Mouse (Mus musculus) heart, postnatal 25 days (tissue): ENCODE measurements around the gene Mcm5. TPM values are rescaled to one million over a fixed set of nuclear protein-coding genes. Genes with fewer than 3 reads are reported as not detected.

Source experiments
- DNase-seq: peaks from one replicate; pipeline ENCODE4 v3.0.0; 2022; ENCODE audit warnings: low spot score
- intact Hi-C: fragments of 180-260 bp; cut with DNase I; formaldehyde crosslinking; loops from one replicate; pipeline ENCODE4 v1.15.1; 2025
- total RNA-seq, 2 experiments: library from RNA; stranded (reverse); gene quantifications; 2 replicates each; pipeline ENCODE4 v1.2.3; 2021

The Mcm5 gene
- total RNA-seq = 1 to 10 TPM; 4.3 to 4.4 TPM

GRCm38 (mm10) chr8:75109236-75109967 is at the start of gene Mcm5:
TSS of gene Mcm5 (plus strand) at chr8:75109569.
- peak; percentile 98 for DNase-seq
- intact Hi-C loops = loop anchor here (2.0 to 5.0 kb wide), 2 partner anchors 15 to 117 kb away; partner anchors contain the start of gene Hmgxb4

- intact Hi-C loops = no loop called here
- no peak for DNase-seq
Measured at GRCm38 (mm10) chr8:75060022-75060421, 49.3 kb upstream of the Mcm5 start.

- no peak for DNase-seq
- intact Hi-C loops = no loop called here
Measured at GRCm38 (mm10) chr8:75060815-75061214, 48.6 kb upstream of the Mcm5 start.

GRCm38 (mm10) chr8:75063290-75063689 is 46.1 kb upstream of the Mcm5 start:
- intact Hi-C loops = no loop called here
- peak; percentile 39 for DNase-seq

GRCm38 (mm10) chr8:75064790-75065189 is 44.6 kb upstream of the Mcm5 start:
- intact Hi-C loops = no loop called here
- no peak for DNase-seq

- intact Hi-C loops = no loop called here
Measured at GRCm38 (mm10) chr8:75067287-75067686, 42.1 kb upstream of the Mcm5 start.

GRCm38 (mm10) chr8:75070297-75070696 is 39.1 kb upstream of the Mcm5 start:
- intact Hi-C loops = loop anchor here (2.0 to 5.0 kb wide), 2 partner anchors 147 to 202 kb away; no protein-coding TSS in a partner anchor
- no peak for DNase-seq

More at GRCm38 (mm10) chr8:75067287-75067686, 42.1 kb upstream of the Mcm5 start:
- DNase-seq = no peak

GRCm38 (mm10) chr8:75071627-75072346 is 37.6 kb upstream of the Mcm5 start:
- DNase-seq = peak; percentile 56
- intact Hi-C loops = loop anchor here (1.0 to 5.0 kb wide), 3 partner anchors 37 to 201 kb away; no protein-coding TSS in a partner anchor

GRCm38 (mm10) chr8:75074876-75075275 is 34.5 kb upstream of the Mcm5 start:
- no peak for DNase-seq
- intact Hi-C loops = loop anchor here (5.0 kb wide), 1 partner anchor 197 kb away; no protein-coding TSS in a partner anchor

- DNase-seq = no peak
- intact Hi-C loops = loop anchor here (2.0 kb wide), 1 partner anchor 17 kb away; no protein-coding TSS in a partner anchor
Measured at GRCm38 (mm10) chr8:75078215-75078614, 31.2 kb upstream of the Mcm5 start.

GRCm38 (mm10) chr8:75078851-75079250 is 30.5 kb upstream of the Mcm5 start:
- DNase-seq = no peak
- intact Hi-C loops = loop anchor here (2.0 kb wide), 1 partner anchor 16 kb away; no protein-coding TSS in a partner anchor

- intact Hi-C loops = no loop called here
- no peak for DNase-seq
Measured at GRCm38 (mm10) chr8:75081364-75082040, 27.9 kb upstream of the Mcm5 start.

- DNase-seq = no peak
- intact Hi-C loops = no loop called here
Measured at GRCm38 (mm10) chr8:75082181-75082805, 27.1 kb upstream of the Mcm5 start.

GRCm38 (mm10) chr8:75083846-75084245 is 25.5 kb upstream of the Mcm5 start:
- intact Hi-C loops = no loop called here
- DNase-seq = peak; percentile 88

GRCm38 (mm10) chr8:75084382-75085064 is 24.8 kb upstream of the Mcm5 start:
- intact Hi-C loops = no loop called here
- no peak for DNase-seq

- intact Hi-C loops = no loop called here
- DNase-seq = no peak
Measured at GRCm38 (mm10) chr8:75086002-75086401, 23.4 kb upstream of the Mcm5 start.

- intact Hi-C loops = no loop called here
- DNase-seq = no peak
Measured at GRCm38 (mm10) chr8:75087127-75087526, 22.2 kb upstream of the Mcm5 start.

- intact Hi-C loops = no loop called here
- peak; percentile 71 for DNase-seq
Measured at GRCm38 (mm10) chr8:75088989-75089881, 20.1 kb upstream of the Mcm5 start.
